Mouse (Mus musculus) CH12.LX (cell line): ENCODE measurements around the gene Gmds.

Experiments
- CHD1 ChIP-seq: IDR thresholded peaks from 2 replicates; pipeline ENCODE4 v1.6.1; 2012; ENCODE audit warnings: low read depth, low read length, improper control_type of control experiment, inconsistent platforms
- E2F4 ChIP-seq: IDR thresholded peaks from 2 replicates; pipeline ENCODE4 v1.6.1; 2011; ENCODE audit warnings: low read depth, low read length, improper control_type of control experiment; ENCODE audit not compliant: insufficient replicate concordance
- HCFC1 ChIP-seq: IDR thresholded peaks from 2 replicates; pipeline ENCODE4 v1.6.1; 2012; ENCODE audit warnings: low read depth, mild to moderate bottlenecking, inconsistent platforms, low read length, improper control_type of control experiment
- MAFK ChIP-seq: IDR thresholded peaks from 2 replicates; pipeline ENCODE4 v1.6.1; 2011; ENCODE audit warnings: low read length, improper control_type of control experiment; ENCODE audit not compliant: insufficient replicate concordance
- MAX ChIP-seq: IDR thresholded peaks from 2 replicates; pipeline ENCODE4 v1.6.1; 2011; ENCODE audit warnings: low read length, improper control_type of control experiment
- NELFE ChIP-seq: IDR thresholded peaks from 2 replicates; pipeline ENCODE4 v1.6.1; 2011; ENCODE audit warnings: low read depth, low read length, improper control_type of control experiment
- POLR2A ChIP-seq: IDR thresholded peaks from 2 replicates; pipeline ENCODE4 v1.6.1; 2011; ENCODE audit warnings: low read depth, mild to moderate bottlenecking, improper control_type of control experiment, low read length
- POLR2AphosphoS2 ChIP-seq: IDR thresholded peaks from 2 replicates; pipeline ENCODE4 v1.6.1; 2011; ENCODE audit warnings: low read depth, low read length, improper control_type of control experiment
- RCOR1 ChIP-seq: conservative IDR thresholded peaks from 2 replicates; pipeline ENCODE4 v1.6.1; 2012; ENCODE audit warnings: low read depth, mild to moderate bottlenecking, inconsistent platforms, low read length, improper control_type of control experiment
- SIN3A ChIP-seq: IDR thresholded peaks from 2 replicates; pipeline ENCODE4 v1.6.1; 2012; ENCODE audit warnings: low read length, improper control_type of control experiment, inconsistent platforms
- SMC3 ChIP-seq: IDR thresholded peaks from 2 replicates; pipeline ENCODE4 v1.6.1; 2011; ENCODE audit warnings: low read depth, low read length, improper control_type of control experiment
- USF1 ChIP-seq: IDR thresholded peaks from 2 replicates; pipeline ENCODE4 v1.6.1; 2014; ENCODE audit warnings: low read depth, mild to moderate bottlenecking, inconsistent platforms, low read length, improper control_type of control experiment
- ZMIZ1 ChIP-seq: IDR thresholded peaks from 2 replicates; pipeline ENCODE4 v1.6.1; 2012; ENCODE audit warnings: low read depth, mild to moderate bottlenecking, inconsistent platforms, low read length, improper control_type of control experiment
- ZNF384 ChIP-seq: IDR thresholded peaks from 2 replicates; pipeline ENCODE4 v1.6.1; 2012; ENCODE audit warnings: low read depth, low read length, improper control_type of control experiment, inconsistent platforms

- no peak for TF ChIP-seq NELFE
- TF ChIP-seq HCFC1, result no peak
- TF ChIP-seq POLR2A, result no peak
- no peak for TF ChIP-seq CHD1
- TF ChIP-seq RCOR1, result no peak
- no peak for TF ChIP-seq SIN3A
- no peak for TF ChIP-seq E2F4
- no peak for TF ChIP-seq USF1
- no peak for TF ChIP-seq ZNF384
- TF ChIP-seq MAX, result no peak
- no peak for TF ChIP-seq SMC3
- TF ChIP-seq ZMIZ1, result no peak
- no peak for TF ChIP-seq POLR2AphosphoS2
- no peak for TF ChIP-seq MAFK
Measured at GRCm38 (mm10) chr13:31784757-31785156, 553.8 kb downstream of the Gmds start.
